Mouse (Mus musculus) heart, postnatal 4 days (tissue): ENCODE measurements around the gene Vmn2r114. TPM values are rescaled to one million over a fixed set of nuclear protein-coding genes. Genes with fewer than 3 reads are reported as not detected.
"Not testable (repeated sequence)": the region's sequence is repeated elsewhere in the genome, so short reads cannot be mapped to it uniquely, and the experiment has no call there.

Source experiments
- DNase-seq: peaks from one replicate; pipeline ENCODE4 v3.0.0; 2021
- total RNA-seq, 2 experiments: library from RNA; stranded (reverse); gene quantifications; 2 replicates each; pipeline ENCODE4 v1.2.3; 2021

Gene Vmn2r114
- total RNA-seq, result not detected

DNA sequence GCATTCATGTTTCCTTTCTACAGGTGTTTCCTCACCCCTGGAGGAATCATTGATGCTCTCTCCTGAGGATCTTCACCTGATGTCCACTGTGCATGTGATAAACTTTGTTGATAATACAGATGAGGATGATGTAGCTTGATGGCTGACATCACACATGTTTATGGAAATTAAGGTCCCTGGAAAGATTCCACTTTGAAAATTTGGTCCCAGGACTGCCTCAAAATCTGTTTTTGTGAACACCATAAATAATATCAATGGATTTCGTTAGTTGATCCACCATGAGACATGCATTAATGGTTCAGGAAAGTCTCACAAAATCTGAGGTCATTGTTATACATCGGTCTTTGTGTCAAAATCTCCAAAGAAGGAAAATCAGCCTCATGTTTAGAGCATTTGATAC, at the start of gene Vmn2r114:
TSS of gene Vmn2r114 (minus strand) at position 101 of the 400 bp plus-strand sequence.
- not testable (repeated sequence) for DNase-seq

DNA sequence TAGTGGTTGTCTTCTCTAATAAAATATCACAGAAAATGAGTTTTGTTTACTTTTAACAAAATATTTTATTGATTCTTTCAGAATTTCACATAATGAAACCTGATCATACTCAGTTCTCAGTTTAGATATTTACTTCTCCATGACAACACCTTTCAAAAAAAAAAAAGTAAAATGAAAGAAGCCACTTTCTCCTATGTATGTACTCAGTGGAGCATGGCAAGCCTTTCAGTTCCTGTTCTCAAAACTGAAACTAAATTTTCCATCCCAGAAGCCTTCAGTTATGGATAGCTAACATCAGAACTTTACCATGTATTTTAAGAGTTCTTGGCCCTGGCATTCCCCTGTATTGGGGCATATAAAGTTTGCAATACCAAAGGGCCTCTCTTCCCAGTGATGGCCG, 39.3 kb upstream of the Vmn2r114 start:
- no peak for DNase-seq

DNA sequence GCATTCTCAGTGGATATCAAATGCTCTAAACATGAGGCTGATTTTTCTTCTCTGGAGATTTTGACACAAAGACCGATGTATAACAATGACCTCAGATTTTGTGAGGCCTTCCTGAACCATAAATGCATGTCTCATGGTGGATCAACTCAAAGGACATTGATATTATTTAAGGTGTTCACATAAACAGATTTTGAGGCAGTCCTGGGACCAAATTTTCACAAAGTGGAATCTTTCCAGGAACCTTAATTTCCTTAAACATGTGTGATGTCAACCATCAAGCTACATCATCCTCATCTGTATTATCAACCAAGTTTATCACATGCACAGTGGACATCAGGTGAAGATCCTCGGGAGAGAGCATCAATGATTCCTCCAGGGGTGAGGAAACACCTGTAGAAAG, 31.1 kb upstream of the Vmn2r114 start, which contains the start of gene Vmn2r115:
TSS of gene Vmn2r115 (plus strand) at position 301 of the 400 bp plus-strand sequence.
- DNase-seq, result not testable (repeated sequence)

DNA sequence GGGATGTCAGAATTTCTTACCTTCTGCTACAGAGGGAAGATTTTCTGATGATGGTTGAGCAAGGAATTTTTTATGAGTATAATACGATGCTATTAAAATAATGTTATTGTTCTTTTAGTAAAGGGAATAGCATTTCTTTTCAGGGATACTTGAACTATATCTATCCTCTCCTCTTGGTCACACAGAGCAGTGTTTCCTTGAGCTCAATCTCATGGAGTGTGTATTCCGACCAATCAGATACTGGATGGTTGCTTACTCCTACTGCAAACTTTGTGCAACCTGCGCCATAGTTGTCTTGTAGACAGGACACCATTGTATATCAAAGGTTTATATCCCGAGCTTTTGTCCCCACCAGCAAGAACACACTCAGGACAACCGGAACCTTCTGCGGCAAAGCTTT, 18.3 kb upstream of the Vmn2r114 start:
- DNase-seq, result no peak

Other genes with a start within 250 kb of the Vmn2r114 start
- 1 to 10 TPM; 7.3 to 8.2 TPM for gene Zfp40, start 119.3 kb downstream of the Vmn2r114 start, total RNA-seq
- not detected for gene Vmn2r115, start 31.2 kb upstream of the Vmn2r114 start, total RNA-seq
- not detected for gene Vmn2r116, start 72.1 kb upstream of the Vmn2r114 start, total RNA-seq
- not detected for gene Vmn2r117, start 167.2 kb upstream of the Vmn2r114 start, total RNA-seq